Mouse (Mus musculus) heart, adult 11 months (tissue): Measurements from ENCODE around the gene Pde4d.
A peak's percentile ranks its signal among the peaks of the same experiment; 100 is the strongest.

ENCODE experiments used
- DNase-seq: peaks from one replicate; pipeline ENCODE4 v3.0.0; 2022

Gene Pde4d

DNA sequence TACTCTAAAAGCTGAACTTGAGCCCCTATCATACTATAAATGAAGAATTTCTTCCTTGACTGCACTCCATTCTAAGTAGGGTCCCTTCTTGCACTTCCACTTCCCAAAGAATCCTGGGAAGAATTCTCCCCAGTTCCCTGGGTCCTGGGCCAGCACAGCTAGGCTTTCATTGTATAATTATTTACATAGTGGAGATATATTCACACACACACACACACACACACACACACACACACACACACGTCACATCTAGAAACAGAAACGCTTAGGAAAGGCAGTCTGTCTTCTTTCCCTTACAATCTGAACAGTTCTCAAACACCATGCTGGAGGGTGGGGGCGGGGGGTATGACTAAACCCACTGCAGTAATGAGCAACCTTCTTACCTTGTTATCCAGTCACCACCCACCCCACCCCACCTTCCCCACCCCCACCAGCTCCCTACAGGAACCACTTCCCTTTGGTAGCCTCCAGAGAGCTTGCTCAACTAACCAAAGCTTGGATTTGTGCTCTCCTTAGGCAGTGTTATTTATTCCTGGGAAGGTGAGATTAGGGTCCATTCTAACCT lies 868.8 kb downstream of the Pde4d start:
- DNase-seq: no peak

DNA sequence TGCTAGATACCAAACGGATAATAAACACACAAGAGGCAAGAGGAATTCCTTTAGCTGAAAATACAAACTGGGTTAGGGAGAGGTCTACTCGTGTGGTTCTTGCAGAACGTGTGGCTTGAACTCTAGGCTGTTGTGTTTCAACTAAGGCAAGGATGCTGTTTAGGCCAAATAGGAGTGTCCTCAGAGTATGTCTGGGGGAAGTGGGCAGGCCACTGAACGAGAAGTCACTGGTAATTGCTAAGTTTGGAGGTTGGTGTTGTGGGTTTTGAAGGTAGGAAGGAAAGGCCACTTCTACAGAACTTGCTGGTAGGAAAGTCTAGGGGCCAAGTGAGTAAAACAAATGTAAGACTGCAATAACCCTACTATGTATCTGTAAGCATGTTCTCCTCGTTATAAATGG lies 876.3 kb downstream of the Pde4d start:
- DNase-seq: no peak

DNA sequence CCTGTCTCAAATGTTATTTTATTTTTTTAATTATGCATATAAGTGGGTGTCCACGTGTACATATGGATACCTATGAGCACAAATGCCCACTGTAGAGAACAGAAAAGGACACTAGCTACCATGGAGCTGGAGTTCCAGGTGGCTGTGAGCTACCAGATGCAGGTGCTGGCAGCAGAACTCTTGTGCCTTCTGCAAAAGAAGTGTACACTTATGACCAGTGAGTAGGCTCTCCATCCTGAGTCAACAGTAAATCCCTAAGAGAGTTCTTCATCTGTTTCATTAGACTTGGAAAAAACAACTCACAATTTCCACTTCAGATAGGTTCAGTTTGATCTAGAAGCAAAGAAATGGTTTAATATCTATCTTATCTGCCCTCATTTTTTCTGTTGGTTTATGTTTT lies 881.8 kb downstream of the Pde4d start:
- peak; percentile 23 for DNase-seq

GRCm38 (mm10) chr13:109341902-109342301 lies 892.2 kb downstream of the Pde4d start:
- DNase-seq: peak; percentile 68

DNA sequence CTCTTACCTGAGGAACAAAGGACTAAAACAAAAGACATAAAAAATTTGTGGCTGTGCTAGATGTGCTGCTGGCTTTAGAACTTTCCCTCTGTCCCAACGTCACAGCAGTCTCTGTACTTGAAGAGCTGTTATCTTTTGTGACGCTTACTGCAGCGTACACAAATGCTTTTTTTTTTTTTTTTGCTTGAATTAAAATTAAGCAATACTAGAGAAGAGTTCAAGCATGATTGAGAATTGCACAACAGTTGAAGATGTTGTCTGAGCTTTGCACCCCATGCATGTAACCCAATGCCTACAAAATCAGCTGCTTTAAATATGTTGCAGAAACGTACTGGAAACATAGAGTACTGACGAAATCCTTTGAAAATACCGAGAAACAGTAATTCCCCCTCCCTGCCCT lies 892.7 kb downstream of the Pde4d start:
- DNase-seq: no peak

GRCm38 (mm10) chr13:109343596-109343995 lies 893.8 kb downstream of the Pde4d start:
- peak; percentile 96 for DNase-seq

DNA sequence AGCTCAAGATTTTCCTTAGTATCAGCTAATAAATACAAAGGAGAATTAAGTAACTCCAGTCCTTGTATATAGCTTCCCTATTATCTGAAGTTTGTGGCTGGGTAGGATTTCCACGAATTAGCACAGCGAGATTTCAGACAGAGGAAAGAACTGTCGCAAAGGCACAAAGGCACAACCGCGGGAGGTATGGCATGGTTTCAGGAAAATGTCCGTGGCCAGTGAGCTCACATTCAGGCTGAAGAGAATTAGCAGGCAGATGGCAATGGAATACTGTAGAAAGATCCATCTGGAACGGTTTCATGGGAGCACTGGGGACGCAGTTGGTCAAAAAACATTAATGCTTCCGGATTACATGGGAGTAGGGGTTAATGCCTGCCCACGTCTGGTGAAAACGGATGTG lies 898.0 kb downstream of the Pde4d start:
- no peak for DNase-seq

DNA sequence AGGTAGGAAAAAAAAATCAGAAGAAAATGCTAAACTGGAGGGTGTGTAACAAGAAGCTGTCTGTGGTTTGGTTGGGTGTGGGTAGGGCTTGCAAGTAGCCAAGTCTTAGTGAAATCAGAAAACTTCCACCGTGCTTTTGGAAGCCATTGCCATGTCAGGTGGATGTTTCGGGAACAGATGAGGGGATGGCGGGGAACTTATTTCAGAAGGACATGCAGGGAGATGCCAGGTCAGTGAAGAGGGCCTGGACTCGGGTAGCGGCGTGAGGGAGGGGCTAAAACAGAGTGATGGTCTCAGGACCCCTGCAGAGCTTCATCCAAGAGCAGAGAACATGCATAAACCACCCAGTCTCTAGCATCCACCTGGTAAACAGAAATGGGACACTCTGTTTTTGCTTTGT lies 898.6 kb downstream of the Pde4d start:
- DNase-seq: no peak

DNA sequence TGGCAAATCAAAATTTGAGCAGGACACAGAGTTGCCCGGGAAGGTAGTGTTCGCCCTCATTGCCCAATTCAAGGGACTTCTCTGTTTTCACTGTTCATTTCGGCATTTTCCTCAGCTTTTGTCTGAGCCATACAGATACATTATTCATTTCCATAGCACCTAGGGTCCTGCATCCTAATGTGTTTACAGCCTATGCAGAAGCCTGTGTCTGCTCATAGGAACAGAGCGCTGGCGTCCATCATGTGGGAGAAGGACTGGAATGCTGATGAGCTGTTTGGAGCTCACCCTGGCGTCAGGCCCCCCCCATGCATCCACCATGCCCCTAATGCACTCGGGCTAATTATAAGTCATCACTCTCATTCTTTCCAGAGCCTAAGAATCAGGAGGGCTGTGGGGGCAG lies 900.4 kb downstream of the Pde4d start:
- no peak for DNase-seq

DNA sequence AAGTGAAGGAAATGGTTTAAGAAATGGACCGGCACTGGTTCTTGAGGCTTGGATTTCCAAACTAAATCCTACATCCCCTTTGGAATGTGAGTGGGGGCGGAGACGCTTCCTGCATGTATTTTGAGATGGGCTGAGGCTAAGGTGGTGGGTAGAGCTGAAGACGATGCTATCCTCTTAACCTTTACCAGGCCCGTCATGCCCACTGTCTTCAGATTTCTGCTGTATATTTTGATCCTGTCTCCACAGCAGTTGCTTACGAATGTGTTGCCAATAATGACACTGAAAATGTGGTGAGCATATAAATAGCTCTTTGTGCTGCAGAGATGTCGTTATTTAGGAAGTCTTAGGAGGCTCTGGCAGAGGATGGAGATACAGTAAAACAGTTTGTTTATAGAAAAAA lies 904.3 kb downstream of the Pde4d start:
- peak; percentile 44 for DNase-seq

- no peak for DNase-seq
These were observed 906.5 kb downstream of the Pde4d start for GRCm38 (mm10) chr13:109356252-109356651.

GRCm38 (mm10) chr13:109359994-109360393 lies 910.2 kb downstream of the Pde4d start:
- peak; percentile 17 for DNase-seq

- peak; percentile 15 for DNase-seq
These were observed 912.6 kb downstream of the Pde4d start for GRCm38 (mm10) chr13:109362340-109362739.

DNA sequence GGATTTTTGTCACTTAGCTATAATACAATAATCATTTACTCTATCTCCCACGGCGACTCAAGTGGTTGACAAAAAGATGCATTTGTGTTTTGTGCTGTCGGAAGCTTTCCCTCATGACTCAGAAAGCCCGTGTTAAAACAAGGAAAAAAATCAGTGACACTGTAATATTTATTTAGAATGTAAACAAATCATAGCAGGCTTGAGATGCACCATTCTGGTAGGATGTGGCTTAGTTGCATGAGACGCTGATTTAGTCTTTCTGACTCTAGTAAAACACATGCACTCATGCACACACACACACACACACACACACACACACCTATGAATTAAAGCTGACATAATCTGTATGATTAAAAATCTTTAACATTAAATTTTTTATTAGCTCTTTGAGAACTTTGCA lies 924.7 kb downstream of the Pde4d start:
- DNase-seq: no peak

GRCm38 (mm10) chr13:109376681-109377080 lies 926.9 kb downstream of the Pde4d start:
- DNase-seq: no peak

DNA sequence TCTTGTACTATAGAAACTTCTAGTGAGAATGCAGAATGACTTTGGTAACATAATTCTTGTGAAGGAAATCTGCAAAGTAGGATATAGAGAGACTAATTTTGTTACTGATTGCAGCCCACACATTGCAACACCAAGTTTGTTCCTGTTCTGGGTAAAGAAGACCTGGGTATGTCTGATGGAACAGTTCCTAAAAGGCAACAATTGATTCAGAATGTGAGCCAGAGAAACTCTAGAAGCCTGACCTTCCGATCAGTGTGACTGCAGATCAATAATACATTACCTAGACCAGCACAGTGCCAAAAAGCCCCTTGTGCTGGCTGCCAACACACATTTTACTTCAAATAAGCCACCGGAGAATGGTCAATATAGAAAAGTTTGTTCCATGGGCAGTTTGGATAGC lies 930.4 kb downstream of the Pde4d start:
- no peak for DNase-seq

- no peak for DNase-seq
These were observed 939.0 kb downstream of the Pde4d start for GRCm38 (mm10) chr13:109388626-109389220.

DNA sequence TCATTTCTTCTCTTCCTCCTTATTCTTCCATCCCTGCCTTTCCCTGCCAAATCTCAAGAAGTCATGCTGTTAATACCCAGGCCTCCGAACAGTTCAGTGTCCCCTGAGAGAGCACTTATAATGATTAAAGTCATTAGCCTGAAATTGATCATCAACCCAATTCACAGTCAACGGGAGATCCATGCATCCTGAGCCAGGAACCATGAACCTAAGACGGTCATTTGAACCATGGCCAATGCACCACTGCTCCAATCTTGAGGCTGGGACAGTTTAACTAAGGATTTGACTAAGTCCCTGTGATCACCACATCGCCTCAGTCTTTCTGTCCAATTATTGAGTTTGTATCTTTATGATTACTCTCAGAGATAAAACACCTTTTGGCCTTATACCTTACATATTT lies 952.6 kb downstream of the Pde4d start:
- no peak for DNase-seq

GRCm38 (mm10) chr13:109402936-109403335 lies 953.2 kb downstream of the Pde4d start:
- no peak for DNase-seq

DNA sequence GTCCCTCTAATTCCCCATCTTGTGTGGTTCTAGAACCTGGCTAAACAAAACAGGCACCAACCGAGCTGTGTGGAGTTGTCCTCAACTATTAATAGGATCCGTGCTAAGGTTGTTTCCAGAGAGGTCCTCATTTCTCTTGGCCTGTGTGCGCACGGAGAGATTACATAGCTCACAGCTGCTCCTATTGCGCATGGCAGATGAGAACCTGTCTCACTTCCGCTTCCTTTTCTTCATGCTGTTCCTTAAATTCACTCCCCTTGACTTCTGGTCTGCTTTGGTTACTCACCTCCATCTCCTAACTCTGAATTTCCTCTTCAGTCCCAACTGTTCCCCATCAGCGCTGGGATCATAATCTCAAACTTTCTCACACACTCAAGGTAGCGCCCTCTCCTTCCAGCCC lies 956.6 kb downstream of the Pde4d start:
- DNase-seq: no peak

GRCm38 (mm10) chr13:109407371-109407770 lies 957.6 kb downstream of the Pde4d start:
- no peak for DNase-seq

DNA sequence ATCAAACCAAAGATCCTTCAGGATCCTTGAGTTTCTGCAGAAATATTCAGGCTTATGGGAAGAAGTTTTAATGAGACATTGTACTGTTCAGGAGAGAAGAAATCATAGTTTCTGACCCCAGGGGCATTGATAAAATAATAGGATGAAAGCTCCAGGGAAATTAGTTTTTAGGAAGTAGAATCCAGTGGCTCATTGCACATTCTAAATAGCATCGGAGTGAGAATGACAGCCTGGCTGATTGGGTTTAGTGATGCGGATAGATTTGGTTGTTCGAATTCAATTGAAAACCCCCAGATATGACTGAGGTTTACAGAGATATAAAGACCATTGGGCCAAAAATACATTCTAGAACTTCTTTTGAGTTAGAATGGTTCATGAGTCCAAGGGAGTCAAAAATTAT lies 970.7 kb downstream of the Pde4d start:
- peak; percentile 1 for DNase-seq

GRCm38 (mm10) chr13:109424906-109425305 lies 975.2 kb downstream of the Pde4d start:
- DNase-seq: peak; percentile 53

DNA sequence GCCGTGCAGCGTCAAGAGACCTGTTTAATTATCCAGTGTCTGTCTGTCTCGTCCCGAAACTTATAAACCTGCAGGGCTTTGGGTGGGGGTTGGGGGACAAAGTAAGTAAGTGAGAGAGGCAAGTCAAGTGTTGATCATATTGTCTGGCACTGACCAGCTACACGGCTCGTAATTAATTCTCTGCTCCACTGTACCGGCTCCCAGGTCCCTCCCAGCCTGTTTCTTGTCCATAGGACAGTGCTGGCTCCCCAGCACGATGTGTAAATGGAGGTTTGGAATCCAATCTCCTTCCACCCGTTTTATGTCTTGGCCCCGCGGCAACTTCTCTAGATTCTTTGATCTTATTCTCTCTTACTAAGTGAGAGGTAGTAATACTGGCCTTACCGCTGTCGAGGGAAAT lies 975.8 kb downstream of the Pde4d start:
- peak; percentile 72 for DNase-seq

DNA sequence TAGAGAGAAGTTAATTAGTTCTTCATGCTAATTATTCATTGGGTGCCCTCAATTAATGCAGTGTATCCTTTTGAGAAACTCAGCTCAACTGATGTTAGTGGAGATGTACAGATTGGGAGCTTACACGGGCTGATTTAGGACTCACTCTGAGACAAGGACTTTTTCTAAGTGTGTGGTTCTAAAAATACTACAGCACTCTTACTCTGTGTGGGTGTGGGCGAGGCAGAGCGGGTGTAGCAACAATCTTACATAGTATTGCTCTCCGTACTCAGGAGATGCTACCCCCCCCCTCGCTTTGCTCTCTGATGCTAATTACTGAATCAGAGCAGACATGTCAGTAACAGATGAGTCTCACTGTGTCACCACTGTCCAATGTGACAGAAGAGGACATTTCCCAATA lies 976.3 kb downstream of the Pde4d start:
- DNase-seq: peak; percentile 48
